ENCODE assay signal across 12 mouse cellular contexts in genomic region chr8:96362853-96363445, GRCm38 (mm10).
A peak's percentile ranks its signal among the peaks of the same experiment; 100 is the strongest.
DNase-seq lines count a peak whose midpoint lies in the region; ATAC-seq lines count a peak whose summit lies in the region.
"Had no signal": no experiment of that assay in that cellular context is flagged by ENCODE, and none has a peak within 500 bp of the region (broad histone marks: within the 10 kb centered on the region; RNA-seq: fewer than 3 reads in every experiment).

No protein-coding gene starts in this region.

- H3K4me3 ChIP-seq in embryonic facial prominence, embryonic 11.5 days (ENCODE audit: low read depth, low read length) = no peak overlapping the region
- no peak overlapping the region for H3K4me3 ChIP-seq in liver, embryonic 12.5 days
- H3K4me3 ChIP-seq: gastrocnemius, adult 2 months had no signal

- peak; percentile 67 to 76 for DNase-seq in adrenal gland, adult (ENCODE audit: inconsistent age in 2 of 2, low spot score in 1 of 2)
- no peak for DNase-seq in adrenal gland, postnatal 4 days (ENCODE audit: low spot score in 2 of 2)
- DNase-seq in ES-CJ7 (ENCODE audit: low read depth, low spot score) = peak; percentile 10
- DNase-seq in embryonic facial prominence, embryonic 11.5 days (ENCODE audit: low spot score) = peak; percentile 23
- DNase-seq in urinary bladder, postnatal 4 days (ENCODE audit: low spot score in 2 of 2) = no peak
- no peak for DNase-seq in Muller cell, postnatal 12 days (ENCODE audit: inconsistent ontology term)
- no peak for DNase-seq in urinary bladder, postnatal 10 days (ENCODE audit: low spot score)
- DNase-seq: gastrocnemius, adult 2 months; lung, postnatal 36 days; thymus, postnatal 14 days had no signal

- no peaks in the 10 kb centered on the region for H3K36me3 ChIP-seq in embryonic facial prominence, embryonic 11.5 days (replicated peaks; ENCODE audit: control insufficient read depth, insufficient read depth, low read depth, low read length)
- no peaks in the 10 kb centered on the region for H3K36me3 ChIP-seq in liver, embryonic 12.5 days

- no peak overlapping the region for H3K9ac ChIP-seq in embryonic facial prominence, embryonic 11.5 days (replicated peaks; ENCODE audit: low read length)
- no peak overlapping the region for H3K9ac ChIP-seq in liver, embryonic 12.5 days

- no peak overlapping the region for H3K4me2 ChIP-seq in embryonic facial prominence, embryonic 11.5 days (ENCODE audit: low read depth, low read length)
- no peak overlapping the region for H3K4me2 ChIP-seq in liver, embryonic 12.5 days

- H3K4me1 ChIP-seq in embryonic facial prominence, embryonic 11.5 days (ENCODE audit: control insufficient read depth, insufficient read depth, low read length) = no peaks in the 10 kb centered on the region
- no peaks in the 10 kb centered on the region for H3K4me1 ChIP-seq in liver, embryonic 12.5 days

- no peaks in the 10 kb centered on the region for H3K27me3 ChIP-seq in embryonic facial prominence, embryonic 11.5 days (ENCODE audit: control insufficient read depth, insufficient read depth, low read length)
- no peaks in the 10 kb centered on the region for H3K27me3 ChIP-seq in liver, embryonic 12.5 days (replicated peaks)

- H3K9me3 ChIP-seq in embryonic facial prominence, embryonic 11.5 days (replicated peaks; ENCODE audit: control insufficient read depth, low read length) = no peaks in the 10 kb centered on the region
- H3K9me3 ChIP-seq in liver, embryonic 12.5 days (replicated peaks) = 0 out of 2 replicates have a peak, but pooled peaks cover 2% of the 10 kb centered on the region

- 0 out of 2 replicates have a peak, but pooled peaks have one; percentile 15 for ATAC-seq in embryonic facial prominence, embryonic 11.5 days (replicated peaks; ENCODE audit: insufficient number of reproducible peaks, low FRiP score, low TSS enrichment, low read depth)
- peak; percentile 44; the same call in 1 of the 2 replicates for ATAC-seq in liver, embryonic 12.5 days
- ATAC-seq: intestine, embryonic 16.5 days had no signal

- WGBS in embryonic facial prominence, embryonic 11.5 days = 28% methylated on average over 14 of the region's 14 CpGs
- WGBS in liver, embryonic 12.5 days (ENCODE audit: insufficient replicate concordance) = 49% methylated on average over 14 of the region's 14 CpGs

- no peak overlapping the region for H3K27ac ChIP-seq in embryonic facial prominence, embryonic 11.5 days (replicated peaks; ENCODE audit: low read depth, low read length)
- no peak overlapping the region for H3K27ac ChIP-seq in liver, embryonic 12.5 days
- H3K27ac ChIP-seq: gastrocnemius, adult 2 months had no signal

Comparison
In these comparisons a context has a peak if more than half of its experiments do, and no peak if none do; other contexts are left out.
1. DNase-seq: peak in adrenal gland, adult (2 of 2), ES-CJ7 (single experiment) and embryonic facial prominence, embryonic 11.5 days (single experiment); none in adrenal gland, postnatal 4 days (0 of 2), urinary bladder, postnatal 4 days (0 of 2), Muller cell, postnatal 12 days (single experiment) and urinary bladder, postnatal 10 days (single experiment).